Mouse (Mus musculus): Measurements from ENCODE around the gene Dapk2. TPM values are rescaled to one million over a fixed set of nuclear protein-coding genes. Genes with fewer than 3 reads are reported as not detected.
"Not testable (repeated sequence)": the region's sequence is repeated elsewhere in the genome, so short reads cannot be mapped to it uniquely, and the experiment has no call there.

The Dapk2 gene
- polyA plus RNA-seq, 1 experiment from 2014 or later, result 12.3 TPM

DNA sequence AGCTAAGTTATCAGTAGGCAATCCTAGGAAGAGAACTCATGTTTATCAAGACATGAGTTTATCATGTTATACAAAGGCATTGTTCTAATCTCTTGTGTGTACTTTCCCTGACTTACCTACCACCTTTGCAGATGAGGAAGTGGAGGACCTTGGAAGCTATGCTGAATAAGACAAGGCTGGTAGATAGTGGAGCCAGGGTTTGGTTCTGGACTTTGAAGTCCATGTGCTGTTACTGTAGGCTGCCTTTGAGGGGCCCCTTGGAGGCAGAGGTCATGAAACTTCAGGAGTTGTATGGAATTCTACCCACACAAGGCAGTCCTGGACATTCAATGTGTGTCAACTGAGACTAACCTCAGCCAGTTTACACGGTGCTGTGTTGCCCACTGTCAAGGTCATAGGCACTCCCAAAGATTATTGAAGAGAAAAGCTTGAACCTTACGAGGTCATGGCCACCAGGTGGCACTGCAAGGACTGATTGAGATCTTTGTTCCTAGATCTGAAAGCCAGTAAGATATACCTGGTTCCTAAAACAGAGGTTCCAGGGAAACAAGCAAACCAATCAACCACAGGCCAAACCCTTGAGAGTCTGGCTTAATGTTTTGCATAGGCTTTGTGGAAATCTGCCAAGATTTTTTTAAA is 125.7 kb downstream of the Dapk2 start:
- Histone ChIP-seq H3K4me1 (peaks cover 16% of the 10 kb centered on the region; the same call in 1 of the 2 replicates), H3K27me3 (replicated peaks) (no peaks in the 10 kb centered on the region; the same call in 1 of the 2 replicates), H3K4me2 (no peak overlapping the region), H3K9ac (no peak overlapping the region), H3K27ac (no peak overlapping the region), H3K4me3 (no peak overlapping the region), H3K36me3 (no peaks in the 10 kb centered on the region), H3K9me3 (replicated peaks) (no peaks in the 10 kb centered on the region)
- ATAC-seq, result no peak
- WGBS (ENCODE audit: insufficient replicate concordance), result 10% methylated on average over 2 of the region's 2 CpGs

DNA sequence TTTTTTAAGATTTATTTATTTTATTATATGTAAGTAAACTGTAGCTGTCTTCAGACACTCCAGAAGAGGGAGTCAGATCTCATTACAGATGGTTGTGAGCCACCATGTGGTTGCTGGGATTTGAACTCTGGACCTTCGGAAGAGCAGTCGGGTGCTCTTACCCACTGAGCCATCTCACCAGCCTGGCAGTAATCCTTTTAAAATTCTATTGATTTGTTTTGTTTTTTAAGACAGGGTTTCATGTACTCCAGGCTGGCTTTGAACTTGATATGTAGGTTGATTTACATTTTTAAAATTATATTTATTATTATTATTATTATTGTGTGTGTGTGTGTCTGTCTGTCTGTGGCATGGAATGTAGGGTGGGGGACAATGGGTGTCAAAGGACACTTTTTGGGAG is 127.2 kb downstream of the Dapk2 start:
- H3K9ac ChIP-seq; H3K4me3 ChIP-seq; H3K9me3 ChIP-seq (replicated peaks); H3K27ac ChIP-seq; ATAC-seq; H3K4me2 ChIP-seq; H3K27me3 ChIP-seq (replicated peaks); H3K36me3 ChIP-seq: not testable (repeated sequence)
- 85% methylated on average over 2 of the region's 2 CpGs for WGBS (ENCODE audit: insufficient replicate concordance)
- H3K4me1 ChIP-seq, result peaks cover 16% of the 10 kb centered on the region; the same call in 1 of the 2 replicates

DNA sequence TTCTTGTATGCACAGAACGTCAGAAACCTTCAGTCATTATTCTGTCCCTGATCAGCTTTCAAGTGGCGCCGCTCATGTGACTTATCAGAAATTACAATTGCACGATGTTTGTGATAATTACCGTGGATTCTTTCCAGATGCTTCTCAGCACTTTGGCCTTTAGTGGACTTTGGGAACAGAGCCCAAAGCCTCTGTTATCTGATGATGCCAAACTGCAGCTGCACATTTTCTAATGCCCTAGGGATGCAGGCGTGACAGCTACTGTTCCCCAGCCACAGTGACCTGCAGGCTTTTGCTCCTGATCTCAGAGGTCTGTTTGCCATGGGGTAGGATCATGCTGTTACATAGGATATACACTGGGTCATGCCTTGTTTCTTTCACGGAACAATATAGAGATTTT is 127.9 kb downstream of the Dapk2 start:
- Histone ChIP-seq H3K4me1 (peaks cover 16% of the 10 kb centered on the region; the same call in 1 of the 2 replicates), H3K27me3 (replicated peaks) (no peaks in the 10 kb centered on the region), H3K36me3 (no peaks in the 10 kb centered on the region), H3K4me3 (no peak overlapping the region), H3K4me2 (no peak overlapping the region), H3K9ac (no peak overlapping the region), H3K27ac (no peak overlapping the region), H3K9me3 (replicated peaks) (no peaks in the 10 kb centered on the region)
- WGBS (ENCODE audit: insufficient replicate concordance), result 48% methylated on average over 7 of the region's 7 CpGs
- ATAC-seq, result no peak

- ATAC-seq, result no peak
- H3K4me3 ChIP-seq, result no peak overlapping the region
- no peaks in the 10 kb centered on the region for H3K36me3 ChIP-seq
- no peak overlapping the region for H3K4me2 ChIP-seq
- H3K4me1 ChIP-seq, result peaks cover 24% of the 10 kb centered on the region
- no peaks in the 10 kb centered on the region for H3K27me3 ChIP-seq (replicated peaks)
- H3K9me3 ChIP-seq (replicated peaks), result no peaks in the 10 kb centered on the region
- H3K9ac ChIP-seq, result no peak overlapping the region
- no peak overlapping the region for H3K27ac ChIP-seq
- 75% methylated on average over 2 of the region's 2 CpGs for WGBS (ENCODE audit: insufficient replicate concordance)
Measured at GRCm38 (mm10) chr9:66290727-66291126, 132.7 kb downstream of the Dapk2 start.

- Histone ChIP-seq H3K4me3 (no peak overlapping the region), H3K4me1 (peaks cover 23% of the 10 kb centered on the region), H3K27me3 (replicated peaks) (no peaks in the 10 kb centered on the region), H3K27ac (no peak overlapping the region), H3K4me2 (no peak overlapping the region), H3K36me3 (no peaks in the 10 kb centered on the region), H3K9ac (no peak overlapping the region), H3K9me3 (replicated peaks) (no peaks in the 10 kb centered on the region)
- 65% methylated on average over 2 of the region's 2 CpGs for WGBS (ENCODE audit: insufficient replicate concordance)
- no peak for ATAC-seq
Measured at GRCm38 (mm10) chr9:66293319-66293718, 135.3 kb downstream of the Dapk2 start.

DNA sequence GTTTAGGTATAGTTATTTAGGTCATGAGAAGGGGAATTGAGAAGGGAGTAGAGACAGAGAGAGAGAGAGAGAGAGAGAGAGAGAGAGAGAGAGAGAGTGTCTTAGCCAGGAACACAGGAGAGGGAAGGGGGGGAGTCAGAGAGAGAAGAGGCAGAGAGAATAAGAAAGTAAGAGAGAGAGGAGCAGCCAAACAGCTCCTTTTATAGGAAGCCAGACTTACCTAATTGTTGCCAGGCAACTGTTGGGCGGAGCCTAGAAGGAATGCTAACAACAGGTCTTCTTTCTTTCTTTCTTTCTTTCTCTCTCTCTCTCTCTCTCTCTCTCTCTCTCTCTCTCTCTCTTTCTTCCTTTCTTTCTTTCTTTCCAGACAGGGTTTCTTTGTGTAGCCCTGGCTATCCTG is 136.2 kb downstream of the Dapk2 start:
- Histone ChIP-seq H3K4me2 (0 out of 2 replicates have a peak overlapping the region, but pooled peaks have one; percentile 26), H3K27ac (no peak overlapping the region), H3K9ac (no peak overlapping the region), H3K27me3 (replicated peaks) (no peaks in the 10 kb centered on the region), H3K9me3 (replicated peaks) (no peaks in the 10 kb centered on the region), H3K36me3 (no peaks in the 10 kb centered on the region), H3K4me3 (no peak overlapping the region), H3K4me1 (peaks cover 23% of the 10 kb centered on the region)
- ATAC-seq, result no peak
- 90% methylated on average over 1 of the region's 1 CpGs for WGBS (ENCODE audit: insufficient replicate concordance)

DNA sequence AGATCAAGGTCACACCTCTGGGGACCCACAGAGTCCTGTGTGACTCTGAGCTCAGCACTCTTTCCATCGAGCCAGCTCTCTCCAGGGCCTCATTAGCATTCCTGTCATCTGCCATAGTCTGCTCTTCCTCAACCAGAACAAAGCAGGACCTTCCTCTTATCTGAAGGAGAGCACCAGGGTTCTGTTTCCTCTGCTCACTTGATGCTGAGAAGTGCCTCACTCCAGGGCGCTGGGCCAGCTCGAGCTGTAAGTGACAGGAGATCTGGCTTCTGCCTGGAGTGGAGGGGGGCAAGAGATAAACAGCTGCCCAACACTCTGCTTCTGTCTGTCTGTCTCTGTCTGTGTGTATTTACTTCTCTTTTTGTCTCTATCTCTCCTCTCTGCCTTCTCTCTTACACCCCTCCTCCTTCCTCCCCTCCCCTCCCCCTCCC is 137.0 kb downstream of the Dapk2 start:
- Histone ChIP-seq H3K4me3 (no peak overlapping the region), H3K9ac (no peak overlapping the region), H3K9me3 (replicated peaks) (no peaks in the 10 kb centered on the region), H3K27ac (0 out of 2 replicates have a peak overlapping the region, but pooled peaks have one; percentile 27), H3K4me2 (peak overlapping the region; percentile 26), H3K27me3 (replicated peaks) (no peaks in the 10 kb centered on the region), H3K36me3 (no peaks in the 10 kb centered on the region), H3K4me1 (peaks cover 23% of the 10 kb centered on the region)
- peak; percentile 86 for ATAC-seq
- whole genome bisulfite sequencing (ENCODE audit: insufficient replicate concordance), result 0% methylated on average over 3 of the region's 3 CpGs

- no peaks in the 10 kb centered on the region for H3K36me3 ChIP-seq
- no peak for ATAC-seq
- H3K4me1 ChIP-seq, result peaks cover 23% of the 10 kb centered on the region
- no peak overlapping the region for H3K4me3 ChIP-seq
- 73% methylated on average over 6 of the region's 6 CpGs for WGBS (ENCODE audit: insufficient replicate concordance)
- no peaks in the 10 kb centered on the region for H3K27me3 ChIP-seq (replicated peaks)
- no peak overlapping the region for H3K9ac ChIP-seq
- no peaks in the 10 kb centered on the region for H3K9me3 ChIP-seq (replicated peaks)
- peak overlapping the region; percentile 26; the same call in 1 of the 2 replicates for H3K4me2 ChIP-seq
- peak overlapping the region; percentile 62; the same call in 1 of the 2 replicates for H3K27ac ChIP-seq
Measured at GRCm38 (mm10) chr9:66295577-66296120, 137.6 kb downstream of the Dapk2 start.

DNA sequence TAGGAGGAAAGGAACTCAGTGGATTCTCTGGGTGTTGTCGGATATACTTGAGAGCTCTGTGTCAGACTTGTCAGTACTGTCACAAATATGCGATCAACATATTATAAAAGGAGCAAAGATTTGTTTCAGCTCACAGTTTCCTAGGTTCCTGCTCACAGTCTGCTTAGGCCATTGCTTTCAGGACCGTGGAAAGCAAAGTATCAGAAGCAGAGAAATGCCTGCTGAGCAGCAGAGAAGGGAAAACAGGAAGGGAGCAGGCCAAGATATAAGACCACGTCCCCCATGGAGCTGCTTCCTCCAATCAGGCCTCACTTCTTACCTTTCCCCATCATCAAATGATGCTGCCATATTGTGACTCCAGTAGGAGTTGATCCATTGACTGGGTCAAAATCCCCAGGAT is 140.8 kb downstream of the Dapk2 start:
- no peaks in the 10 kb centered on the region for H3K36me3 ChIP-seq
- no peak for ATAC-seq

DNA sequence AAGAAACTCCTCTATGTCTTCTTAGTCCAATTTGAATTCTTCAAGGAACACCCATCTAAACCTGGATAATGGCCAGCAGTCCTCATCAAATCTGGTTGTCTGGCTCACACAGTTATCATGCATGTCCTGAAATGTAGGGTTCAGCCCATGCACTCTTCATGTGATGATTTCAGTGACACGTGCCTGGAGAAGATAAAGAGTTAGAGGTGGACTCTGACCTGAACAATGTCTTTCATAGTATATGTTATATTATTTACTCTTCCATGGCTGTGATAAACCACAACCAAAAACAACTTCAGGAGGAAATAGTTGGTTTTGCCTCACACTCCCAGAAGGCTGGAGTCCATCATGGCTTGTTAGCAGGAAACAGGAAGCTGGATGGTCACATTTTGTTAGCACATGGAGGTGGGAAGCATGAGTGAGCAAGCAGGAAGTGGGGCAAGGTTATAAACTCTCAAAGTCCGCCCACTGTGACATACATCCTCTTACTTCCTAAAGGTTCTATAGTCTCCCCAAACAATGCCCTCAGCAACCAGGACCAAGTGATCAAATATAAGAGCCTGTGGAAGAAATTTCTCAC is 142.5 kb downstream of the Dapk2 start:
- no peak overlapping the region for H3K27ac ChIP-seq
- H3K4me3 ChIP-seq, result no peak overlapping the region
- 46% methylated on average over 2 of the region's 2 CpGs for WGBS (ENCODE audit: insufficient replicate concordance)
- no peak for ATAC-seq
- H3K4me2 ChIP-seq, result no peak overlapping the region
- no peaks in the 10 kb centered on the region for H3K36me3 ChIP-seq
- no peaks in the 10 kb centered on the region for H3K9me3 ChIP-seq (replicated peaks)
- no peak overlapping the region for H3K9ac ChIP-seq
- H3K27me3 ChIP-seq (replicated peaks), result no peaks in the 10 kb centered on the region
- peaks cover 18% of the 10 kb centered on the region for H3K4me1 ChIP-seq

More for the DNA sequence above, 140.8 kb downstream of the Dapk2 start:
- Histone ChIP-seq H3K9ac (no peak overlapping the region), H3K27me3 (replicated peaks) (no peaks in the 10 kb centered on the region), H3K27ac (no peak overlapping the region), H3K4me1 (peaks cover 21% of the 10 kb centered on the region), H3K4me2 (no peak overlapping the region), H3K9me3 (replicated peaks) (no peaks in the 10 kb centered on the region), H3K4me3 (no peak overlapping the region)
- WGBS (ENCODE audit: insufficient replicate concordance), result 72% methylated on average over 4 of the region's 4 CpGs

DNA sequence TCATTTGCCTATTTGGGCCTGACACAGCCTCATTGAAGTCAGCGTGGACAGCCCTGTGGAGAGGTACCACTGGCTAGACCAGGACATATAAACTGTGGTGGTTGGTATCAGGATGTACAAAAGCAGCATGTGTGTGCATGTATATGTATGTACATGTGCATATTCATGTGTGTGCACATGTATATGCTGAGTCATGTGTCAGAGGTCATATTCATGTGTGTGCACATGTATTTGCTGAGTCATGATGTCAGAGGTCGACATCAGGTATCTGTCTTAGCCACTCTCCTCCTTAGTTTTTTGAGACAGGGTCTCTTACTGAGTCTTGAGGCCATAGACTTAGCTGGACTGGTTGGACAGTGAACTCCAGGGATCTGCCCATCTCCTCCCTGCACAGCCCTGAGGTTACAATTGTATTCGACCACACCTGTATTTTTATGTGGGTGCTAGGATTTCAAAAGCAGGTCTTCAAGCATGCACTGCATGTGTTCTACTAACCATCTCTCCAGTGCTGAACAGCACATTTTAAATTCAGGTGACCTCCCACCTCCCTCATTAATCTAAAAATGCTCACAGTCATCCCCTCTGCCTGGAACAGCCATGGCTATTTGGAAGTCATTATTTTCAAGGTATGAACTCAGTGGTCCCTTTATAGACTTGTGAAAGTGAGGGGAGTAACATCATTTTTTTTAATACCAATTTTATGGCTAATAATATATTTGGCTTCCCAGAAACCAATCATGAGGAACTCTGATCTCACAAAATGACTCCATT is 146.5 kb downstream of the Dapk2 start:
- Histone ChIP-seq H3K4me2 (peak overlapping the region; percentile 61), H3K27me3 (replicated peaks) (no peaks in the 10 kb centered on the region), H3K4me3 (peak overlapping the region; percentile 45; the same call in 1 of the 2 replicates), H3K27ac (no peak overlapping the region), H3K9ac (no peak overlapping the region), H3K4me1 (peaks cover 16% of the 10 kb centered on the region), H3K36me3 (no peaks in the 10 kb centered on the region), H3K9me3 (replicated peaks) (no peaks in the 10 kb centered on the region)
- ATAC-seq, result no peak
- 76% methylated on average over 3 of the region's 3 CpGs for WGBS (ENCODE audit: insufficient replicate concordance)
